Mouse (Mus musculus): ENCODE results near the gene Tdrd7. TPM values are rescaled to one million over a fixed set of nuclear protein-coding genes. Genes with fewer than 3 reads are reported as not detected.
A peak's percentile ranks its signal among the peaks of the same experiment; 100 is the strongest.

Gene Tdrd7
- polyA plus RNA-seq, 1 experiment from 2014 or later = 6.5 TPM

- Histone ChIP-seq H3K9me3 (replicated peaks) (no peaks in the 10 kb centered on the region), H3K4me3 (no peak overlapping the region), H3K9ac (0 out of 2 replicates have a peak overlapping the region, but pooled peaks have one; percentile 0), H3K27ac (0 out of 2 replicates have a peak overlapping the region, but pooled peaks have one; percentile 1), H3K4me2 (peak overlapping the region; percentile 42), H3K36me3 (no peaks in the 10 kb centered on the region), H3K27me3 (replicated peaks) (peaks cover 18% of the 10 kb centered on the region), H3K4me1 (peaks cover 36% of the 10 kb centered on the region)
- 40% methylated on average over 9 of the region's 9 CpGs for WGBS (ENCODE audit: insufficient replicate concordance)
- 0 out of 2 replicates have a peak, but pooled peaks have one; percentile 7 for ATAC-seq
Observed at GRCm38 (mm10) chr4:46032448-46032847, 67.3 kb downstream of the Tdrd7 start.

- Histone ChIP-seq H3K27ac (no peak overlapping the region), H3K36me3 (no peaks in the 10 kb centered on the region), H3K4me1 (peaks cover 35% of the 10 kb centered on the region), H3K4me2 (no peak overlapping the region), H3K9me3 (replicated peaks) (no peaks in the 10 kb centered on the region), H3K4me3 (no peak overlapping the region), H3K27me3 (replicated peaks) (peaks cover 24% of the 10 kb centered on the region), H3K9ac (no peak overlapping the region)
- WGBS (ENCODE audit: insufficient replicate concordance) = 62% methylated on average over 2 of the region's 2 CpGs
- ATAC-seq = peak; percentile 66
Observed at GRCm38 (mm10) chr4:46033197-46033596, 68.1 kb downstream of the Tdrd7 start.

- Histone ChIP-seq H3K27me3 (replicated peaks) (peaks cover 39% of the 10 kb centered on the region), H3K9me3 (replicated peaks) (no peaks in the 10 kb centered on the region), H3K4me1 (peaks cover 62% of the 10 kb centered on the region), H3K27ac (peak overlapping the region; percentile 100), H3K4me3 (peak overlapping the region; percentile 91), H3K9ac (peak overlapping the region; percentile 98), H3K36me3 (peaks cover 9% of the 10 kb centered on the region), H3K4me2 (peak overlapping the region; percentile 81)
- 13% methylated on average over 12 of the region's 12 CpGs for WGBS (ENCODE audit: insufficient replicate concordance)
- ATAC-seq = no peak
Observed at GRCm38 (mm10) chr4:46038591-46038891, 73.4 kb downstream of the Tdrd7 start.

GRCm38 (mm10) chr4:46038892-46039751 lies 74.0 kb downstream of the Tdrd7 start, which contains the start of gene Tmod1:
Gene Tmod1 (plus strand): TSS chr4:46038935.
- H3K9ac ChIP-seq = peak within 1 kb of the TSS; percentile 98
- peaks cover 67% of the 10 kb centered on the region for H3K4me1 ChIP-seq
- H3K36me3 ChIP-seq = peaks cover 14% of the 10 kb centered on the region
- peak within 1 kb of the TSS; percentile 81 for H3K4me2 ChIP-seq
- H3K9me3 ChIP-seq (replicated peaks) = no peaks in the 10 kb centered on the region
- H3K27me3 ChIP-seq (replicated peaks) = peaks cover 37% of the 10 kb centered on the region
- peak; percentile 68 for ATAC-seq
- H3K27ac ChIP-seq = peak within 1 kb of the TSS; percentile 100
- WGBS (ENCODE audit: insufficient replicate concordance) = under 1% methylated on average over 51 of the region's 72 CpGs
- H3K4me3 ChIP-seq = peak within 1 kb of the TSS; percentile 91

GRCm38 (mm10) chr4:46039899-46040298 lies 74.8 kb downstream of the Tdrd7 start:
- 0 out of 2 replicates have a peak, but pooled peaks have one; percentile 5 for ATAC-seq

GRCm38 (mm10) chr4:46040594-46041192 lies 75.6 kb downstream of the Tdrd7 start:
- H3K27me3 ChIP-seq (replicated peaks) = peaks cover 32% of the 10 kb centered on the region
- no peaks in the 10 kb centered on the region for H3K9me3 ChIP-seq (replicated peaks)
- H3K27ac ChIP-seq = peak overlapping the region; percentile 100
- H3K4me2 ChIP-seq = peak overlapping the region; percentile 81
- H3K4me1 ChIP-seq = peaks cover 75% of the 10 kb centered on the region
- peak overlapping the region; percentile 91 for H3K4me3 ChIP-seq
- peak overlapping the region; percentile 98 for H3K9ac ChIP-seq
- peaks cover 30% of the 10 kb centered on the region for H3K36me3 ChIP-seq
- peak; percentile 87 for ATAC-seq
- 2% methylated on average over 9 of the region's 9 CpGs for WGBS (ENCODE audit: insufficient replicate concordance)

More at GRCm38 (mm10) chr4:46039899-46040298, 74.8 kb downstream of the Tdrd7 start:
- peak overlapping the region; percentile 100 for H3K27ac ChIP-seq
- no peaks in the 10 kb centered on the region for H3K9me3 ChIP-seq (replicated peaks)
- H3K36me3 ChIP-seq = peaks cover 22% of the 10 kb centered on the region
- peak overlapping the region; percentile 91 for H3K4me3 ChIP-seq
- peaks cover 32% of the 10 kb centered on the region for H3K27me3 ChIP-seq (replicated peaks)
- H3K9ac ChIP-seq = peak overlapping the region; percentile 98
- peak overlapping the region; percentile 81 for H3K4me2 ChIP-seq
- H3K4me1 ChIP-seq = peaks cover 74% of the 10 kb centered on the region
- 10% methylated on average over 6 of the region's 6 CpGs for WGBS (ENCODE audit: insufficient replicate concordance)

- Histone ChIP-seq H3K36me3 (peaks cover 43% of the 10 kb centered on the region), H3K4me3 (peak overlapping the region; percentile 91), H3K27me3 (replicated peaks) (peaks cover 31% of the 10 kb centered on the region), H3K27ac (peak overlapping the region; percentile 100), H3K9ac (peak overlapping the region; percentile 98), H3K4me2 (peak overlapping the region; percentile 81), H3K4me1 (peaks cover 72% of the 10 kb centered on the region), H3K9me3 (replicated peaks) (no peaks in the 10 kb centered on the region)
- ATAC-seq = peak; percentile 60
- WGBS (ENCODE audit: insufficient replicate concordance) = 7% methylated on average over 7 of the region's 7 CpGs
Observed at GRCm38 (mm10) chr4:46041761-46042504, 76.8 kb downstream of the Tdrd7 start.

GRCm38 (mm10) chr4:46042505-46042850 lies 77.3 kb downstream of the Tdrd7 start:
- Histone ChIP-seq H3K4me2 (peak overlapping the region; percentile 81), H3K27ac (peak overlapping the region; percentile 100)
- 15% methylated on average over 5 of the region's 5 CpGs for WGBS (ENCODE audit: insufficient replicate concordance)

GRCm38 (mm10) chr4:46043361-46043760 lies 78.2 kb downstream of the Tdrd7 start:
- Histone ChIP-seq H3K9me3 (replicated peaks) (no peaks in the 10 kb centered on the region), H3K4me2 (peak overlapping the region; percentile 81), H3K27me3 (replicated peaks) (peaks cover 20% of the 10 kb centered on the region), H3K4me3 (peak overlapping the region; percentile 91), H3K36me3 (peaks cover 57% of the 10 kb centered on the region), H3K27ac (peak overlapping the region; percentile 100; the same call in 1 of the 2 replicates), H3K4me1 (peaks cover 74% of the 10 kb centered on the region), H3K9ac (peak overlapping the region; percentile 98)
- WGBS (ENCODE audit: insufficient replicate concordance) = 68% methylated on average over 8 of the region's 8 CpGs
- ATAC-seq = no peak

More at GRCm38 (mm10) chr4:46042505-46042850, 77.3 kb downstream of the Tdrd7 start:
- H3K36me3 ChIP-seq = peaks cover 48% of the 10 kb centered on the region
- H3K9ac ChIP-seq = peak overlapping the region; percentile 98
- H3K4me1 ChIP-seq = peaks cover 76% of the 10 kb centered on the region
- peak overlapping the region; percentile 91 for H3K4me3 ChIP-seq
- ATAC-seq = peak; percentile 68
- peaks cover 26% of the 10 kb centered on the region for H3K27me3 ChIP-seq (replicated peaks)
- H3K9me3 ChIP-seq (replicated peaks) = no peaks in the 10 kb centered on the region

- Histone ChIP-seq H3K4me2 (no peak overlapping the region), H3K4me1 (peaks cover 37% of the 10 kb centered on the region), H3K27ac (no peak overlapping the region), H3K9me3 (replicated peaks) (no peaks in the 10 kb centered on the region), H3K27me3 (replicated peaks) (no peaks in the 10 kb centered on the region), H3K36me3 (peaks cover 100% of the 10 kb centered on the region), H3K9ac (no peak overlapping the region), H3K4me3 (no peak overlapping the region)
- no peak for ATAC-seq
- WGBS (ENCODE audit: insufficient replicate concordance) = 80% methylated on average over 4 of the region's 4 CpGs
Observed at GRCm38 (mm10) chr4:46047971-46048370, 82.8 kb downstream of the Tdrd7 start.

GRCm38 (mm10) chr4:46048418-46048817 lies 83.3 kb downstream of the Tdrd7 start:
- ATAC-seq = no peak
- Histone ChIP-seq H3K4me1 (peaks cover 34% of the 10 kb centered on the region), H3K4me3 (no peak overlapping the region), H3K27ac (no peak overlapping the region), H3K9me3 (replicated peaks) (no peaks in the 10 kb centered on the region), H3K36me3 (peaks cover 100% of the 10 kb centered on the region), H3K27me3 (replicated peaks) (no peaks in the 10 kb centered on the region), H3K9ac (no peak overlapping the region), H3K4me2 (no peak overlapping the region)
- 93% methylated on average over 7 of the region's 7 CpGs for WGBS (ENCODE audit: insufficient replicate concordance)
